Mouse (Mus musculus): ENCODE data around the gene Irs3.
A peak's percentile ranks its signal among the peaks of the same experiment; 100 is the strongest.

Irs3 gene

DNA sequence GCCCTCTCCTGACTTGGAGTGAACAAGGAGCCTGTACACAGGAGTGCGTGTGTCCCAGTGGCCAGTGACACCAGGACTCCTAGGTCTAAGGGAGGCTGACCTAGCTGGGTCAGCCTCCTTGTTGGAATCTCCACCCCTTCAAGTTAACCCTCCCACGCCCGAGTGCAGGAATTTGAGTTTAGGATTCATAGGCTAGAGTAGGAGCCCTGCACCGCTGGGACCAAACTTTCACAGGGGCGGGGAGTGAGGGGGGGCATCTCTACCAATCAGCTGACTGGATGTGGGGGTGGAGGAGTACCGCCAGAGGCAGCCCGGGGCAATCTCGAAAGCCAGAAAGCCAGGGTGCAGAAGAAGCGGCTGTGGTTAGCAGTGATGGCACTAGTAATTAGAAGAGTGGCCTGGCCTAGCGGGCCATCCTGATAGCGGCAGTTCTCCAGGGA, at the start of gene Irs3:
TSS of gene Irs3 (minus strand) at position 63 of the 440 bp plus-strand sequence.
- no peak for DNase-seq (ENCODE audit: low read depth)

DNA sequence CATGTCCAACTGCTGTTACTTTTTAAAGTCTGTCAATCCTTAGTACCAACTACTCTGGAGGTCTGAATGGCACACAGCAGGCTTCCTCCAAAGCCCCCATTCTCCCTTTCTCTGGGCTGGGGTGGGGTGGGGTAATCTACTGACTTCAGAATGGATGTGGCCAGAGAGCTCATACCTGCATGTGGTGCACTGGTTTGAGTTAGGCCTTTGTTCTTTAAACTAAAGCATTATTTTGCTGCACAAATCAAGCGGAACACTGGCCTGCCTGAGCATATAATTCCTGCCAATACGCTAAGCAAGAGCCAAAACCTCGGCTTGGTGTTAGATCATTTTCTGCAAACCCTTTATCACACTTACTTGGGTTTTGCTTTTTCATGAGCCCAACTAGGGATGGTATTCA, 49.3 kb upstream of the Irs3 start:
- no peak for DNase-seq (ENCODE audit: low read depth)

DNA sequence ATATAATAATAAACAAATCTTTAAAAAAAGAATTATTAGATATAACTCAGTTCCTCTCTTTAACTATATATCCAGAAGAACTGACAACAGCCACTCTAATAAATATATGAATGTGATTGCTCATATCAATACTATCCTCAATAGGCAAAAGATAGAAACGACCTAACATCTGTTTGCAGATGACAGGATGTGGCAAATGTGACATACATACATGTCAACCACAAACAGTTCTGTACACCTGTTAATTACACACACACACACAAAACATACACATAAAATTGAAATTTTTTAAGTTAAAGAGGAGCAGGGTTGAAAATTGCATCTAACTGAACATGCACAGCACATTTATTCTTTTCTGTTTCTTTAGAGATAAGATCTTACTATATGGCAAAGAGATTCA, 46.4 kb upstream of the Irs3 start:
- DNase-seq (ENCODE audit: low read depth), result no peak

DNA sequence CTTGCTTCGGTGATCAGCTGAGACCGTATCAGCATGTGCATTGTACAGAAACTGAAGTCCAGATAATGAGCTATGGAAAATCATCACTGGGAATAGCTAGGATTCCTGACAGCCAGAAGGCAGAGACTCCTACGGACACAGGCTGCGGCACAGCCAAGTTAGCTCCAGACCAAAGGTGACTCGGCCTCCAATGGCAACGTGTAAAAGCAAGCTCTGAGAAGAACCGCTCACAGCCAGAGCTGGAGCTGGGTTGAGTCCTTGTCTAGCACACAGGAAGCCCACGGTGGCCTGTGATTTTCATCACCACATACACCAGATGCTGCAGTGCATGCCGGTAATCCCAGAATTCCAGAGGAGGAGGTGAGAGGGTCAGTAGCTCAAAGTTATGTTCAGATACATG, 45.0 kb upstream of the Irs3 start:
- no peak for DNase-seq (ENCODE audit: low read depth)

DNA sequence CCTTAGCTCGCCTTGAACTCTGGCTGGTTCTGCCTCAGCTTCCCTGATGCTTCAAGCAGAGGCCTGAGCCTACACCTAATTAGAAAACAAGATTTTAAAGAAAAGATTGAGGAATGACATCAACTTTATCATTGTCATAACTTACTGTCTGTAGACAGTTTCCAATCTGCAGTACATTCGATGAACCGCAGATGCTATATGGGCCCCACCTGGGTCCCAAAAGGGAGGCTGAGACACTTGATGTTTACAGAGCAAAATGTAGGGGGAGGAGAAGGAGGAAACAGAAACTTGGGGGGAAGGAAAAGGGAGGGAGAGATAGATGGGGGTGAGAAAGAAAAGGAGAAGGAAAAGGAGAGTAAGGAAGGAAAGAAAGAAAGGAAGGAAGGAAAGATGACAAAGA, 44.5 kb upstream of the Irs3 start:
- DNase-seq (ENCODE audit: low read depth), result no peak

DNA sequence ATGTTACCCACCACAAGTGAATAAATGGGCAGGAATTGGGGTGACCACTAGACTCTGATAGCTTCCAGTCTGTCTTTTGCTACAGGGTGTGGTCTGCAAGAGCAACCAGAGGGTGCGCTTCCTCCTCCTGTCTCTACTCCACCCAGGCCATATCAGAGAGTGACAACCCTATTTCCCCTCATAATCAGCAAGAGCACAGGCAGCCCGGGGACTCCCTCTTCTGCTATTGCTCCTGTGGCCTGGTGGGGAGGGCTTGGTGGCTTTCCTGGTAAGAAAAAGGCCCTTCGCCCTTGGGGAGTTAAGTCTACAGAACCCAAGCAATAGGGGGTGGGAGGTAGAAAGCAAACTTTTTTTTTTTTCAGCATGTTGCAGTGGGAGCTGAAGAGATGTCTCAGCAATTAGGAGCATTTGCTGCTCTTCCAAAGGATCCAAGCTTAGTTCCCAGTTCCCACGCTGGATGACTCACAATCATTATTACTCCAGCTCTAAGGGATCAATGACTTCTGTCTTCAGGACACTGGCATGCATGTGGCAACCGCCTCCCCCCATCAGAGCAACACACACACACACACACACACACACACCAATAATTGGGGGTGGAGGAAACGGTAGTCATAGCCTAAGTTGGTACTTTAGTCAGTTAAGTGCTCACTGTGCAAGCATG, 40.7 kb upstream of the Irs3 start:
- DNase-seq (ENCODE audit: low read depth), result peak; percentile 90

DNA sequence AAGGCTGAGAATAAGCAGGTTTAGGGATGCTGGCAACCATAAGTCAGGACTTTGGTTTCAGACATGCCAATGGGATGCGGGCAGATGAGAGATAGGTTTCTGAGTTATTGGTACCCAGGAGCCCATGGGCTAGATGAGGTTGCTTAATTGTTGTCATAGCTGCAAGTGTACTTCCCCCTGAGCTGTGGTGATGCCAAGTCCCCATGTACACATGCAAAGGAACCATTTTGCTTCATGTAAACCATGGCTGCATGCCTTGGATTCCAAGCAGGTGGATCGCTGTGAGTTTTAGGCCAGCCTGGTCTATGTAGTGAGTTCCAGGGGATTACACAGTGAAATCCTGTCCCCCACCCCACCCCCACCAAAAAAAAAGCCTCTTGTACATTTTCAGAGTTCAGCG, 40.1 kb upstream of the Irs3 start:
- DNase-seq (ENCODE audit: low read depth), result peak; percentile 68

DNA sequence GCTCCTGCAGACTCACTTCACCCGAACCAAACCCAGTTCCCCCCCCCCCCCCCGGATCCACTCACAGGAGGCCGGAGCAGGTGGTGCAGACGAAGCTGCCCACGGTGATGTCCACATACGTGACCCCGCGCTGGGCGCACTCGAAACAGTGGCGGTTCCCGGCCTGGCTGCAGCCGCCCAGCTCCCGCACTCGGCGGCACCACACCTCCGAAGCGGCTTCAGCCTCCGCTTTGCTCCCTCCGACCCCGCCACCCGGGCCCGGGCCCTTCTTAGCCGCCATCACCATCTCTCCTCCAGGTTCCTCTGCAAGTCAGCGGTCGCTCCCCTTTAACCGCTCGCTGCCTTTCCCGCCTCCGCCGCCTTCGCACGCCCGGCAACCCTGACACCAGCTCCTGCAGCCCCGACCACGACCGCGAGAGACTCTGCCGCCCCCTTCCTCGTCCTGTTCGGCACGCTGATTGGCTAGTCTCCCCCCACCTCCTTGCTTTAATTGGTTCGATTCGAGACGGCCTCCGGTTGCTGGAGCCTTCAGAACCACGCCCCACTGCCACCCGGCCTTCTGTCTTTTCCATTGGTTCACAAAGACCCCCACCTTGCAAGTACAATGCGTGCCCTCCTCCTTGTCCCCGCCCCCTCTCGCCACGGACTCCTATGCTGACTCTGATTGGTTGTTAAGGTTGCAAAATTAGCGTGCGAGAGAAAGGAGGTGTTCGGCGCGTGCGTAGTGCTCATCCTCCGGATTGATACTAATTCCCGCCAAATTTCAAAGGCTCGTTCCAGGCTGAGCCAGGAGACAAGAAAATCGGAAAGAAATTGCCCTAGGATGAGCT, 39.0 kb upstream of the Irs3 start, which contains the start of gene Agfg2:
TSS of gene Agfg2 (minus strand) at position 433 of the 830 bp plus-strand sequence.
- DNase-seq (ENCODE audit: low read depth), result peak; percentile 100

DNA sequence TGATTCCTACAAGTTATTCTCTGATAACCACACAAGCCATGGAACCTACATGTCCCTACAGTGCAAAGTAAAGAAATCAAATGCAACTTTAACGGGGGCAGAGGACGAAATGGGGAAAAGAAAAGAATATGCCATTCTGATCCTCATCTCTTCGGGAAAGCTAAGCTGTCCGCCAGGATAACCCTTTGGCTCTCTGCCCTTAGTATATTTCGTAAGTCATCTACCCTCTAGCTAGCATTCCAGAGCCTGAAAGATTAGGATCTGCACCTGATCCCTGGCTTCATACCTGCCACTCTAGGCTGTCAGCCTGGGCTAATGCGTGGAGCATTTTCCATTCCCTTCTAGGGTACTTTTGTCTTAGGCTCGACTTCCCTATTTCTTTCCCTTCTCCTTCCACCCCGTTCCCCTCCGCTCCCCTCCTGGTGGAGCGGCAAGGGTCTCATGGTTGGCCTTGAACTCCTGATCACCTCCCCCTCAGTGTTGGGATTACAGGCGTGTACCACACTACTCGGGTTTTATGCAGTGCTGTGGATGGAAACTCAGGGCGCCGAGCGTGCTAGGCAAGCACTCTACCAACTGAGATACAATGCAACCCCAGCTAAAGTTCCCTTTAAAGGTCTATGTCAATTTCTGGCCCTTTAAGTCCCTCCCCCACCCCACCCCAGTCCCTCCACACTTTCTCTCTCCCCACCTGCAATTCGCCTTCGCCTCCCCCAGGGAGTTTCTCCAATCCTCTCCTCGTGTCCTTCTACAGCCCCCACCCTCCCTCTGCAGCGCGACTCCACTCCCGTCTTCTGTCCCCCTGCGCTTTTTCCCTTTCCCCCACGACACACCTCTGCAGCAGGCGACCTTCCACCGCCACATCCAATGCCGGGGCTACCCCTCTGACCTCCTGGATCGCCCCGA, 38.1 kb upstream of the Irs3 start:
- peak; percentile 72 for DNase-seq (ENCODE audit: low read depth)

DNA sequence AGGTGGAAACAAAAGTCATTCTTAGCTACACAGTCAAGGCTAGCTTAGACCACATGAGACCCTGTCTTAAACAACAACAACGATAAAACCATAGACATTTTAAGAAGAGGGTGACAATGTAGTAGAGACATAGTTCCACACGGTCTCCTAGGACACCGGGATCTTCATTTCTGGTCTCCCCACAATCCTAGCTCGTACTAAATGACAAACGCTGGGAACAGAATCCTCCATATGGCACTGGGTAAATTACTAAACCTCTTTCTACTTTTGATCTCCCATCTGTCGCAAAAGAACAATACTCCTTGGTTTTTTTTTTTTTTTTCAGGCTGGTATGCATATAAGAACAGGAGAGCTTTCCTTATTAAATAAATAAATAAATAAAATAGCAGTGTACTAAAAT, 37.0 kb upstream of the Irs3 start:
- no peak for DNase-seq (ENCODE audit: low read depth)

DNA sequence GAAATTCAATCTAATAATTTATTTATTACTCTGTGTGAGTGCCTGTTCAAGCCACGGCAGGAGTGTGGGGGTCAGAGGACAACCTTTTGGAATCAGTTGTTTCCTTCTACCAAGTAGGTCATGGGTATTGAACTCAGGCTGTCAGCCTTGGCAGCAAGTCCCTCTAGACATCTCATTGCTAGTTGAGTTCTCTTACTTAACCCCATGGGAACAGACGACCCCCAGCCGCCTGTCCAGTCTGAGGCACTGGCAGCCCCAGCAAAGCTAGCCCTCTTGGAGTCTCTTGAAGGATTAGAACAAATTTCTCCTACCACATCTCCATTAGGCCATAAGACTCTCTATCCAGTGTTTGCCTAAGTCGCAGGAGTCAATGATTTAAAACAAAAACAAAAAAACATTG, 34.2 kb upstream of the Irs3 start:
- no peak for DNase-seq (ENCODE audit: low read depth)

DNA sequence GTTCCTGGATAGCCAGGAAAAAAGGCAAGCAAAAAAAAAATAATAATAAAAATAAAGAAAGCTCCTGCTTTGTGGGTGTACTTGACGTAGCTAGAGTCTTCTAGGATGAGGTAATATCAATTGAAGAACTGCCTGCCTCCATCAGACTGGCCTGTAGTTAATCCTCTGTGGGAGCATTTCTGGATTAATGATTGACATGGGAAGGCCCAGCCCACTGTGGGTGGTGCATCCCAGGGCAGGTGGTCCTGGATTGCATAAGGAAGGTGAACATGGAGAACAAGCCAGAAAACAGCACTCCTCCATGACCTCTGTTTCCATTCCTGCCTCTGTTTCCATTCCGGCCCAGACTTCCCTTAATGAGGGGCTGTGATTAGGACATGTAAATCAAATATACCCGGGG, 33.2 kb upstream of the Irs3 start:
- no peak for DNase-seq (ENCODE audit: low read depth)

DNA sequence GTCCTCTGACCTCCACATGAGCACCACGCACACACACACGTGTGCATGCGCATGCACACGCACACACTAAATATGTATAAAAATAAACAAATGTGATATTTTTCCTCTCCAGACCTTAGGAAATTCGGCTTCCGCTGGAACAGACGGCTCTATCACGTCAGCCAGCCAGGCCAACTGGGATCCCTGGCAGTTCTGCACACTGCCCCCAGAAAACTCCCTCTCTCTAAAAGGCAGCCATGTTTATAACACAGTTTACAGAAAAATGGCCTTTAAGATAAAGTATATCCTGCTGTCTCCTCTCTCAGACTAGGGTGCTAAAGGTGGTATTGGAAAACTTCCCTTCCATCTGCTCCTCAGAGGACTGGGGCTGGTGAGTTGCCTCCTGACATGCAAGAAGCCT, 32.3 kb upstream of the Irs3 start:
- no peak for DNase-seq (ENCODE audit: low read depth)

DNA sequence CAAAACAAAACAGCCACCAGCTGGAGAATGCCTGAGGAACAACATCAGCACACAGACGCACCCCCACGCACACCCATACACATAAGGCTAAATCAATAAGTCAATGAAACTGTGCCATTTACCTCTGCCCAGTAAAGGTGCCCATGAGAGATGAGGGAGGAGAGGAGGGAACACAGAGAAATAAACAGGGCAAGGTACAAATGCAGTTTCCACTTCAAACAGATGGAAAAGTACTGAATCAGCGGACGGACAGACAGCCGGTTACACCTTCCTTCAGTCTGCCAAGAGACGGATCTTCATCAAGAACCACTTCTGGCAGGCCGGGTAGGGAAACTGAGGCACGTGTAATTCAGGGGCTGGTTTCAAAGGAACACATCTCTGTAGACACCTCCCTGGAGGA, 29.3 kb upstream of the Irs3 start:
- no peak for DNase-seq (ENCODE audit: low read depth)

DNA sequence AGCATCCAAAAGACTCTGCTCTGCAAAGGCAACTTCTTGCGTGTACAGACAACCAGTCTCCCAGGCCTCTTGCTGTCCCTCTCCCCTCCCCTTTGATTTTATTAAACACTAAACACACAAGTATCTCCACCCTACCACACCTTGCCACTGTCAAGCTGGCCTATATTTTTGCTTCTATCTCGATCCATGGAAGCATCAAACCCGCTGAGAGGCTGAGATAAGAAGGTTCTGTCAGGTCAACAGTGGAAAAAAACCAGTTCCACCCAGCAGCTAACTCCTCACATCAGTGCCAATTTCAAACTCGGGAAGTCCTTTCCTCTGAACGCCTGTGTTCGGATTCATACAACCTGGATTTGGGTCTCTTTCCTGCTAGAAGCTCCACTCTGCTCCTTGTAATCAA, 27.5 kb upstream of the Irs3 start:
- no peak for DNase-seq (ENCODE audit: low read depth)

DNA sequence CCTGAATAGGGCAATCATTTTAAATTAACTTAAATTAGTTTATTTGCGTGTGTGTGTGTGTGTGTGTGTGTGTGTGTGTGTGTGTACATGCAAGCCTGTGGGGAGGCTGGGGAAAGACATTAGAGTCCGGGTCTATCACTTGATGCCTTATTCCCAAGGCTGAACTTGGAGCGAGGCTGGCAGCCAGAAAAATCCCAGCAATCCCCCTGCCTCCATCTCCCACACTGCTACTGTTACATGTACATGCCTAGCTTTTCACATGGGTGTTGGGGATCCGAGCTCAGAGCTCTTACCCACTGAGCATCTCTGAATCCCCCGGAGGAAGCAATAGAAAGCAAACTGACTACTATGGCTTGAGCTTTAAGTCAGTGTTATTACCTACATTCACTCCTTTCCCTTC, 26.8 kb upstream of the Irs3 start:
- DNase-seq (ENCODE audit: low read depth), result no peak

DNA sequence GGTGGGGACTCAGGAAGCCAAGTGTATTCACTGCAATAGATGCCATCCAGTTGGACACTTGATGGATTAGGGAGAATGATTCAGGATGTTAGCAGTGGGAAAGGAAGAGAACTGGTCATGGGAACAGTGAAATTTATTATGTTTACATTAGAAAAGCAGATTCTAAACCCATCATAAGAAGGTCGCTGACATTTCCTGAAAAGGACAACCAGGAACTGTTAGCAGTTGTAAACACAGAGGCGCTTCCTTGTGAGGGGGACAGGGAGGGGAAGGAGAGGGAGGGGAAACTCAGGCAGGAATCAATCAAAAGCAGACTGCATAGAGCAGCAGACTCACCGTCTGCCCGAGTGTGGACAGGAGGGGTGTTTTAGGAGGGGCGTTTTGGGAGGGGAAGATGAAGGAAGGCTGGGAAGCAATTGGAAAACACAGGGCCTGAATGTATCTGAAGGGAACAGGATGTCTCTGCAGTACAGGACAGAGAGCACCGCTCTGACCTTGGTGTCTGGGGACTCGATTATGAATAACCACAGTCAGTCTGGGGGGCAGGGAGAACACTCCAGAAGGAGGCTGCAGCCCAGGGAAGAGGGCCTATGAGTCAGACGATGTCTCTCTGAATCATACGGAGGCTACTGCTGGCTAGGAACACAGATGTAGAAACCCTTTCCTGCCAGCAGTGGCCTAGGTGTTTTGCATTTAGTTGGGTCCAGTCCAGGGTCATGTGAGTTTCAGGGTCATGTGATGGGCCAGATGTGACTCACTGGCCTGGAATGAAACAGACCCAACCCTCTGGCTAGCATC, 26.1 kb upstream of the Irs3 start:
- peak; percentile 99 for DNase-seq (ENCODE audit: low read depth)

DNA sequence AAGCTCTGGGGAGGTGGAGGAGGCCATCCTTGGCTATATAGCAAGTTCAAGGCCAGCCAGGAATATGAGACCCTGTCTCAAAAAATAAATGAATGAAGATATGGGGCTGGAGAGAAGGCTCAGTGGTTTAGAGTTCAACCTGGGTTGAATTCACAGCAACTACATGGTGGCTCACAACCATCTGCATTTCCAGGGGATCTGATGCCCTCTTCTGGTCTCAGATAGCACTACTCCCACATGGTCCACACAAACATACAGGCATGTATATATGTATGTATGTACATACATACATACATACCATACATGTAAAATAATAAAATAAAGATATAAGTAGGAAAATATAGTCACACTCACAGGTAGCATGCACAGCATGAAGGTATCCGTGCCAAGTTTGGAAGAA, 24.7 kb upstream of the Irs3 start:
- DNase-seq (ENCODE audit: low read depth), result peak; percentile 64

DNA sequence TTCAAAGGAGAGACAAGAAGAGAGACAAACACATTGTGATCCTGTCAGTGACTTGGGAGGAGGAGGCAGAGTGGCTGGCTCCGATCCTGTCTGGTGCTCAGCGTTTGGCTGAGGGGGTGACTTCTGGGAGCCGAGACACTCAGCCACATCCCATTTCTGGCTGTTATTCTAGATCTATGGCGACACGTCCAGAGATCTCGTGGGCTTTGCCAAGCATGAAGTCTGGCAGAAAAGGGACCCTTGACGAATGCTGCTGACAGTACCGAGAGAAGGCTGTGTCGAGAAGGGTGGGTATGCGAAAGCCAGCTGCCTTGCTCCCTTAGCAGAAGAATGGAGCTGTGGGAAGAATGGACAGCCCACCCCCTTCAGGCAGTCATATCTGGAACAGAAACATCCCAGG, 23.5 kb upstream of the Irs3 start:
- DNase-seq (ENCODE audit: low read depth), result no peak

DNA sequence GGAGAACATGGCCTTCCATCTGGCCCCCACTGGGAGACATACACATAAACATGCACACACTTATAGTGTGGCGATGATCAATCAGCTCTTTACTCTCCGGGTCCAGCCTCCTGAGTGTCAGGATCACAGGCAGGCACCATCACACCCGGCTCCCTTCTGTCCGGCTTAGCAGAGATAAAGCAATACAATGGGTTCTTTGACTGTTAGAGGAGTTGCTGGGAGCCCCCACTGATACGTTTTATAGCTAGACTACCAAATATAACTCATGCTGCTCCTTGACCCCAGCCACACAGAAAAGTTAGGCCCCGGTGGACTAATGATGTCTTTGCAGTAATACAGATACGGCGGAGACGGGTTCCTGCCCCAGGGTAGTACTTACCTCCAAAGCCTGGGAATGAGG, 17.5 kb upstream of the Irs3 start:
- no peak for DNase-seq (ENCODE audit: low read depth)

DNA sequence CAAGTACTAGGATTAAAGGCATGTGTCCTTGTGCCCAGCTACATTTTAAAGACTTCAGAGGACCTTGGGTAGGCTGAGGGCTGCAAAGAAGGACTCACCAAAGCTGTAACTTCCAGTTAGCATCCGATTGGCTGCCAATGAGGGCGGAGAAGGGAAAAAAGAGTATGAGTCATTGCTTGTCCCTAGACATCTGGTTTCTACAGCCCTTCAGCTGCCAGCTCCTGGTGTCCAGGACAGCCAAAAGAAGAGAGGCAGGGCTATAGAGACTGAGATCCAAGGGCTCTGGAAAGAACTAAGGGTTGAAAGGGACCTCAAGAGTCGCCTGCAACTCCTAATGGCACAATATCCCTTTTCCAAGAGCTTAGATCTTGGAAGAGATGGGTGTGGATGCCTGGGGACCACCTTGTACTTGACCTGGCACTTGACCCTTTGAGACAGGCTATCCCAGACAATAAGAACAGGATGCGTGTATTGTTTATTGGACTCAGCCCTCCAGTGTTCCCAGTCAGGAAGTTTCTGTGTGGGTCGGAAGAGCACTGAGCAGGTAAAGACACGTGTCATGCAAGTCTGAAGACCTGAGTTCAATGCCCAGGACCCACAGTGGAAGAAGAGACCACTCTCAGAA, 14.7 kb upstream of the Irs3 start:
- peak; percentile 41 for DNase-seq (ENCODE audit: low read depth)

Data from 416B (cell line).